Mouse (Mus musculus) layer of hippocampus, adult 8-10 months (tissue): ENCODE measurements around the gene Phlpp1. TPM values are rescaled to one million over a fixed set of nuclear protein-coding genes. Genes with fewer than 3 reads are reported as not detected.

Experiments used
- DNase-seq, 2 experiments: peaks; one replicate each; pipeline ENCODE4 v3.0.0; 2022; ENCODE audit warnings: low spot score in 2 of 2
- total RNA-seq, 4 experiments: library from RNA; stranded (reverse); gene quantifications; 2 replicates each; pipeline ENCODE4 v1.2.4; 2022

The Phlpp1 gene
- total RNA-seq: 10 to 100 TPM; 83.4 to 88.2 (median 87.7) TPM

GRCm38 (mm10) chr1:106171241-106172220, at the start of gene Phlpp1:
Gene Phlpp1 (plus strand): TSS chr1:106171752.
- peak; percentile 100 for DNase-seq

DNA sequence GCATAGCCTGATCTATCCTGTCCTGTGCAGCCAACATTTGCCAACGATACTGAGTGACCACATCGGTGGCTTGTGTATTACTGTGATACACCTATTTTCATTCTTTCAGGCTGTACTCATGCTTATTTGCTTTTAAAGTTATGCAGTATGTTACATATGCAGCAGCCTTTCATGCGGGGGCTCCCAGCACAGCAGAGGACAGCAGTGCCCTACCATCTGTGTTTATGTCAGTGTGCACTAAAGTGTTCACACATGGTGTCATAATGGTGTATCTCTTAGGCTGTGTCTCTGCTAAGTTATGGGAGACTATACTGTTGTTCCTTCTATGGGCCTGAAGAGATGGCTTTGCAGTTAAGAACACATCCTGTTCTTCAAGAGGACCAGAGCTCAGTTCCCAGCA, 45.0 kb upstream of the Phlpp1 start:
- peak; percentile 28 to 32 for DNase-seq

DNA sequence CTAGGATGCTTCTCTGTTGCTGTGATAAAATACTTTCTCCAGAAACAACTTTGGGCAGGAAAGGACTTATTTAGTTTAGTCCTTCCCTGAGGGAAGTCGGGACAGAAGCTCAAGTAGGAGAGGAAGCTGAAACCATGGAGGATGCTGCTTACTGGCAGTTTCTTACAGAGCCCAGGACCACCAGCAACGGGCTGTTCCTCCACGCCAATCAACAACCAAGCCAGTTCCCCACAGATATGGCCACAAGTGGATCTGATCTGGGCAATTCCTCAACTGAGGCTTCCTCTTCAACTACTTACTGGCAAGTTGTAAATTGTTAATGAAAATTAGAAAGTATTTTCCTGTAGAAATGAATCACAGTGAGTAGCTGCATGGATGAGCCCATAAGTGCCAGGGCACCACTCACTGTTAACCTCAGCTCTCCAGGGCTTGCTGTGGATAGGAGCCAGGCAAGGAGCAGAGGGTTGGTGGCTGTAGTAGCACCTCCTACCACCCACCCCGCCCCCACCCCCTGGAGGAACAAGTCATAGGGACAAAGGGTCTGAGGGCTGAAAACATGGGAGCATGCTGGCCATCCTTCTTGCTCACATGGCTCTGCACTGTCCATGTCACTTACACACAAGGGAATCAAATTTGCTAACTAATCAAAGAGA, 39.7 kb upstream of the Phlpp1 start:
- DNase-seq: no peak

GRCm38 (mm10) chr1:106132350-106132700, 39.2 kb upstream of the Phlpp1 start:
- no peak for DNase-seq

- no peak for DNase-seq
Observed at GRCm38 (mm10) chr1:106138691-106139090, 32.9 kb upstream of the Phlpp1 start.

DNA sequence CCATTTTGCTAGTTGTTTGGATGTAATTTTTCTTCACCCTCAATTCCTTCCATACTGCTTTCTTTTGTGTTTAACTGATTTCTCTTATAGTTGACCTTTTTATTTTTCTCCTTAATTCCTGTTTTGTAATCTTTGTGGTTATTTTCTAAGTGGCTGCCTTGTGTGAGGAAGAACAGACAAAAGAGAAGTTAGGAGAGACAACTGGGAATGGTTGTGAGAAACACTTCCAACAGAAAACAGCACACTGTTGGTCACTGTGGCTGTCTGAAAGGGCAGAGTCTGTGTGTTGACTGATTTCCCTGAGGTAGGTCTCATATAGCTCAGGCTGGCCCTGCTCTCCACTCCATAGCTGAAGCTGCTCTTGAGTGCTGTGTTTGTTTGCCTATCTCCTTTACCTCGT, 32.4 kb upstream of the Phlpp1 start:
- DNase-seq: no peak

GRCm38 (mm10) chr1:106142010-106142409, 29.5 kb upstream of the Phlpp1 start:
- DNase-seq: no peak

- DNase-seq: no peak
Observed at GRCm38 (mm10) chr1:106144534-106144933, 27.0 kb upstream of the Phlpp1 start.

GRCm38 (mm10) chr1:106145055-106145454, 26.5 kb upstream of the Phlpp1 start:
- DNase-seq: no peak

DNA sequence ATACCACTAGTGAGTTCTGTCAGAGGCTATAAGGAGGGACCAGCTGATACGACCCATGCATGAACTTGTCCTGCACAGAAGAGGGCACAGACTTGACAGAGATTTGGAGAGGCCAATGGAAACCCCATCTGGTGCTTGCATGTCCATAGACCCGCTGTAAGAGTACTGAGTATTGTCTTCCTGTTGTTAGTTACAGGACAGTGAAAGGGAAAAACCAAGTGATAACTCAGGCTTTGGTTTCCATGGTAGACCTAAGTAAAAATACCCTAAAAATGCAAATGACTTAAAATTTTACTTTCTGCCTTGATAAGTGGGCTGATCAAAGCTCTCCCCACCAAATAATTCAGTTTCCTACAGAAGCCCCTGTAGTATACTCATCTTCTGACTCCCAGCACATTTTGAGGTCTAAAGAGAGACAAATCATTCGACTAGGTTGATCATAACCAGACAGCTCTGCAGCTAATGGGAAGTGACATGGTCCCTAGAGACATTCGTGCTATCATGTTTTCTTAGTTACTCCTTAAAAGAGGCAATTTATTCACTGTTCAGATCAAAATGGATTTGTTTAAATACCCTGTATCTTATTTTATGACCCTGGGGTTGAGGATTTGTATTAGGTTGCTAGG, 25.9 kb upstream of the Phlpp1 start:
- no peak for DNase-seq

- DNase-seq: no peak
Observed at GRCm38 (mm10) chr1:106148386-106149380, 22.9 kb upstream of the Phlpp1 start.

GRCm38 (mm10) chr1:106151846-106152245, 19.7 kb upstream of the Phlpp1 start:
- DNase-seq: peak in 1 of 2 experiments; percentile 16

GRCm38 (mm10) chr1:106152742-106153141, 18.8 kb upstream of the Phlpp1 start:
- no peak for DNase-seq

GRCm38 (mm10) chr1:106154590-106154989, 17.0 kb upstream of the Phlpp1 start:
- DNase-seq: no peak

DNA sequence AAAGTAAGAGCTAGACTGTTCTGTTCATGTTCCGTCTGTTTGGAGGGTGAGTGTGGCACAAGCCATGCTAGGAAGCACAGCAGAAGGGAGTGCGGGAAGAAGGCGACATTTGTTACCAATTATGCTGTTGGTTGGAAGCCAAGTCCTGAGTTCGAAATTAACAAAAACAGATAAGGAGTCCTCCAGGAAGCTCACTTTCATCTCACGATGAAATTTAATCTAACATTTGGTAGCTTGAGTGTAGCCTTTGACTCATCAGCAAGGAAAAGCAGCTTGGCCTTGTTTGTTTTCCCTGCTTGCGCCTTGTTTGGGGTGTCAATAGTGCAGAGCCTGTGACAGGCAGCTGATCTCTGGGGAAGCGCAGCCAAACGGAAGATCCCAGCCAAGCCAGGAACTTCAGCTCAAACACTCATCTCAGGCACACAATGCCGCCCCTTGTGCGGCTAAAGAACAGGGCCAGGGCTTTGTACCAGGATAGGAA, 16.4 kb upstream of the Phlpp1 start:
- DNase-seq: peak; percentile 79 to 84

- no peak for DNase-seq
Observed at GRCm38 (mm10) chr1:106155702-106156101, 15.8 kb upstream of the Phlpp1 start.

GRCm38 (mm10) chr1:106157961-106158515, 13.5 kb upstream of the Phlpp1 start:
- no peak for DNase-seq

GRCm38 (mm10) chr1:106159667-106160066, 11.9 kb upstream of the Phlpp1 start:
- no peak for DNase-seq

GRCm38 (mm10) chr1:106160916-106161315, 10.6 kb upstream of the Phlpp1 start:
- DNase-seq: no peak

GRCm38 (mm10) chr1:106162581-106162980, 9.0 kb upstream of the Phlpp1 start:
- no peak for DNase-seq
